Mouse (Mus musculus): Measurements from ENCODE around the gene Cdh13. TPM values are rescaled to one million over a fixed set of nuclear protein-coding genes. Genes with fewer than 3 reads are reported as not detected.

Gene Cdh13
- 30.2 and 44.3 TPM in 2 replicates for polyA plus RNA-seq (2012; rRNA removed)

- Histone ChIP-seq H3K4me1 (ENCODE audit: control insufficient read depth, insufficient read depth, low read length) (no peaks in the 10 kb centered on the region; the same call in 1 of the 2 replicates), H3K4me3 (replicated peaks; ENCODE audit: extremely low read depth, low read depth, low read length) (peak within 1 kb of the TSS; percentile 6)
- DNase-seq, result peak; percentile 14
- no peak for TF ChIP-seq POLR2A (IDR thresholded peaks at IDR 0.05; ENCODE audit: borderline replicate concordance, extremely low read depth, low read depth, low read length)
- TF ChIP-seq CTCF (IDR thresholded peaks at IDR 0.05; ENCODE audit: insufficient read depth, low read length), result no peak
- 2% methylated on average over 33 of the region's 33 CpGs for WGBS
Observed at GRCm38 (mm10) chr8:118283600-118284111, at the start of gene Cdh13. Gene Cdh13 (plus strand): TSS chr8:118283733.

GRCm38 (mm10) chr8:118235626-118236025 lies 47.9 kb upstream of the Cdh13 start:
- Histone ChIP-seq H3K4me1 (ENCODE audit: control insufficient read depth, insufficient read depth, low read length) (no peaks in the 10 kb centered on the region), H3K4me3 (replicated peaks; ENCODE audit: extremely low read depth, low read depth, low read length) (no peak overlapping the region)
- no peak for DNase-seq
- WGBS, result 76% methylated on average over 7 of the region's 7 CpGs
- TF ChIP-seq POLR2A (IDR thresholded peaks at IDR 0.05; ENCODE audit: borderline replicate concordance, extremely low read depth, low read depth, low read length), result no peak
- TF ChIP-seq CTCF (IDR thresholded peaks at IDR 0.05; ENCODE audit: insufficient read depth, low read length), result no peak

GRCm38 (mm10) chr8:118237150-118237620 lies 46.3 kb upstream of the Cdh13 start:
- Histone ChIP-seq H3K4me1 (ENCODE audit: control insufficient read depth, insufficient read depth, low read length) (no peaks in the 10 kb centered on the region), H3K4me3 (replicated peaks; ENCODE audit: extremely low read depth, low read depth, low read length) (no peak overlapping the region)
- TF ChIP-seq POLR2A (IDR thresholded peaks at IDR 0.05; ENCODE audit: borderline replicate concordance, extremely low read depth, low read depth, low read length), result no peak
- no peak for TF ChIP-seq CTCF (IDR thresholded peaks at IDR 0.05; ENCODE audit: insufficient read depth, low read length)
- WGBS, result 60% methylated on average over 11 of the region's 11 CpGs
- DNase-seq, result no peak

- no peaks in the 10 kb centered on the region for H3K4me1 ChIP-seq (ENCODE audit: control insufficient read depth, insufficient read depth, low read length)
- DNase-seq, result no peak
- H3K4me3 ChIP-seq (replicated peaks; ENCODE audit: extremely low read depth, low read depth, low read length), result no peak overlapping the region
- TF ChIP-seq CTCF (IDR thresholded peaks at IDR 0.05; ENCODE audit: insufficient read depth, low read length) (no peak), POLR2A (IDR thresholded peaks at IDR 0.05; ENCODE audit: borderline replicate concordance, extremely low read depth, low read depth, low read length) (no peak)
- WGBS, result 57% methylated on average over 5 of the region's 5 CpGs
Observed at GRCm38 (mm10) chr8:118238156-118238555, 45.4 kb upstream of the Cdh13 start.

GRCm38 (mm10) chr8:118239186-118239585 lies 44.3 kb upstream of the Cdh13 start:
- no peaks in the 10 kb centered on the region for H3K4me1 ChIP-seq (ENCODE audit: control insufficient read depth, insufficient read depth, low read length)
- DNase-seq, result no peak
- 56% methylated on average over 1 of the region's 1 CpGs for WGBS
- H3K4me3 ChIP-seq (replicated peaks; ENCODE audit: extremely low read depth, low read depth, low read length), result no peak overlapping the region
- TF ChIP-seq POLR2A (IDR thresholded peaks at IDR 0.05; ENCODE audit: borderline replicate concordance, extremely low read depth, low read depth, low read length), result no peak
- no peak for TF ChIP-seq CTCF (IDR thresholded peaks at IDR 0.05; ENCODE audit: insufficient read depth, low read length)

GRCm38 (mm10) chr8:118249319-118249718 lies 34.2 kb upstream of the Cdh13 start:
- 74% methylated on average over 5 of the region's 5 CpGs for WGBS
- TF ChIP-seq POLR2A (IDR thresholded peaks at IDR 0.05; ENCODE audit: borderline replicate concordance, extremely low read depth, low read depth, low read length) (no peak), CTCF (IDR thresholded peaks at IDR 0.05; ENCODE audit: insufficient read depth, low read length) (no peak)
- no peak for DNase-seq
- Histone ChIP-seq H3K4me1 (ENCODE audit: control insufficient read depth, insufficient read depth, low read length) (no peaks in the 10 kb centered on the region), H3K4me3 (replicated peaks; ENCODE audit: extremely low read depth, low read depth, low read length) (no peak overlapping the region)

- no peaks in the 10 kb centered on the region for H3K4me1 ChIP-seq (ENCODE audit: control insufficient read depth, insufficient read depth, low read length)
- H3K4me3 ChIP-seq (replicated peaks; ENCODE audit: extremely low read depth, low read depth, low read length), result no peak overlapping the region
- TF ChIP-seq CTCF (IDR thresholded peaks at IDR 0.05; ENCODE audit: insufficient read depth, low read length) (no peak), POLR2A (IDR thresholded peaks at IDR 0.05; ENCODE audit: borderline replicate concordance, extremely low read depth, low read depth, low read length) (no peak)
- DNase-seq, result no peak
- 73% methylated on average over 7 of the region's 7 CpGs for WGBS
Observed at GRCm38 (mm10) chr8:118249923-118250322, 33.6 kb upstream of the Cdh13 start.

GRCm38 (mm10) chr8:118263117-118263516 lies 20.4 kb upstream of the Cdh13 start:
- H3K4me1 ChIP-seq (ENCODE audit: control insufficient read depth, insufficient read depth, low read length), result no peaks in the 10 kb centered on the region
- TF ChIP-seq CTCF (IDR thresholded peaks at IDR 0.05; ENCODE audit: insufficient read depth, low read length) (no peak), POLR2A (IDR thresholded peaks at IDR 0.05; ENCODE audit: borderline replicate concordance, extremely low read depth, low read depth, low read length) (no peak)
- WGBS, result 51% methylated on average over 4 of the region's 4 CpGs
- DNase-seq, result no peak
- H3K4me3 ChIP-seq (replicated peaks; ENCODE audit: extremely low read depth, low read depth, low read length), result no peak overlapping the region

- DNase-seq, result no peak
- no peak overlapping the region for H3K4me3 ChIP-seq (replicated peaks; ENCODE audit: extremely low read depth, low read depth, low read length)
- TF ChIP-seq CTCF (IDR thresholded peaks at IDR 0.05; ENCODE audit: insufficient read depth, low read length) (no peak), POLR2A (IDR thresholded peaks at IDR 0.05; ENCODE audit: borderline replicate concordance, extremely low read depth, low read depth, low read length) (no peak)
- WGBS, result 32% methylated on average over 7 of the region's 7 CpGs
- no peaks in the 10 kb centered on the region for H3K4me1 ChIP-seq (ENCODE audit: control insufficient read depth, insufficient read depth, low read length)
Observed at GRCm38 (mm10) chr8:118270751-118271402, 12.7 kb upstream of the Cdh13 start.

- H3K4me1 ChIP-seq (ENCODE audit: control insufficient read depth, insufficient read depth, low read length), result no peaks in the 10 kb centered on the region
- TF ChIP-seq POLR2A (IDR thresholded peaks at IDR 0.05; ENCODE audit: borderline replicate concordance, extremely low read depth, low read depth, low read length) (no peak), CTCF (IDR thresholded peaks at IDR 0.05; ENCODE audit: insufficient read depth, low read length) (no peak)
- 68% methylated on average over 1 of the region's 1 CpGs for WGBS
- no peak overlapping the region for H3K4me3 ChIP-seq (replicated peaks; ENCODE audit: extremely low read depth, low read depth, low read length)
- DNase-seq, result no peak
Observed at GRCm38 (mm10) chr8:118272493-118272892, 11.0 kb upstream of the Cdh13 start.
